Mouse (Mus musculus): ENCODE measurements around the gene Spred3. TPM values are rescaled to one million over a fixed set of nuclear protein-coding genes. Genes with fewer than 3 reads are reported as not detected.

Spred3 gene
- polyA plus RNA-seq (2014; fragmentation: Illumina TruSeq; extraction: RNeasy Lipid Tissue Mini Kit (QIAGEN cat#74804); ENCODE audit: low read depth, low replicate concordance), result 0.66 TPM

DNA sequence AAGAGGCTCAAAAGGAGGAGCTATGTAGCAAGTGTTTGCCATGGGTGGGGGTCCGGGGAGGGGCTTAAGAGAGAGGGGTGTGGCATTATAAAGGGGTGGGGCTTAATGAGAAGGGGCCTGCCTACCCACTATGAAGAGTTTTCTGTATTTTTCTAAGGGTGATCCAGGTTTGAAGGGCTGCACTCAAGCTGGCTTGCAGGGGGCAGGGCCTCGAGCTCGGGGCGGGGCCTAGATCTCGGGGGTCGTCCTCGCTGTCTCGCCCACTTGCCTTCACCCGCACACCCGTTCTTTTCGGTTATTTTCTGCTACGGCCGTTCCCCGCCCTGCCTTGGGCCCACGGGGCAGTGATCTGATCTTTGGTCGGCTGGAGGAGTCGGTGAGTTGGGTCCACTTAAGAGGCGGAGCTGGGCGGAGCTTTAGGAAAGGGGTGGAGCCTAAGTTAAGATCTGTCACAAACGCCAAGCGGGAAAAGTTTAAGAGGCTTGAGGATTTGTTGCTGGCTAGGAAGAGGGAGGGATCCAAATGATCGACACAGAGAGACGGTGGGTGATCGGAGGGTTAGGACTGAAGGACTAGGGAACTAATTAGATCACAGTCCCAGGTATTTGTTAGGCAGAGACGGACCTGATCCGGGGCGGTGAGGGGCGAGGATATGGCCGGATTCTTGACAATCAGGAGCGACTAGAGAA lies at the start of gene Spred3, which contains the start of gene Ggn:
TSS of gene Spred3 (minus strand) at position 346 of the 689 bp plus-strand sequence.
TSS of gene Ggn (plus strand) at position 145 of the 689 bp plus-strand sequence.

DNA sequence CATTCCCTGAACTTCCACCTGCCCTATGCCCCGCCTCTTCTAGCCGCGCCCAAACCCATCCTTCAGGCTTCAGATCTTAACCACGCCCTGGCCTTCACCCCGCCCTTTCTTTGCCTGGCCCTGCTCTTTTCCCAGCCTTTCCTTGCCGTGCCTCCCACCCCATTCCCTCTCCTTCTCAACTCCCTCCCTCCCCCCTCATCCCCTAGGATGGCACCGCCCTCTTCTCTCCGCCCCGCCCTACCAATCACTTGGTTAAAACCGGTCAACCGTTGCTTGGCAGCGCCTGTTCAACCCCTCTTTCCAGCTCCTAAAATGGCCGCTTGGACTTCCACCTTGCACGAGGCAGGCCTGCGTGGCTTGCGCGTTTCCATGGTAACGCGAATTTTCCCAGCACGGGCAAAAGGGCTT lies 43.5 kb upstream of the Spred3 start, which contains the start of gene Catsperg1:
TSS of gene Catsperg1 (minus strand) at position 361 of the 408 bp plus-strand sequence.

DNA sequence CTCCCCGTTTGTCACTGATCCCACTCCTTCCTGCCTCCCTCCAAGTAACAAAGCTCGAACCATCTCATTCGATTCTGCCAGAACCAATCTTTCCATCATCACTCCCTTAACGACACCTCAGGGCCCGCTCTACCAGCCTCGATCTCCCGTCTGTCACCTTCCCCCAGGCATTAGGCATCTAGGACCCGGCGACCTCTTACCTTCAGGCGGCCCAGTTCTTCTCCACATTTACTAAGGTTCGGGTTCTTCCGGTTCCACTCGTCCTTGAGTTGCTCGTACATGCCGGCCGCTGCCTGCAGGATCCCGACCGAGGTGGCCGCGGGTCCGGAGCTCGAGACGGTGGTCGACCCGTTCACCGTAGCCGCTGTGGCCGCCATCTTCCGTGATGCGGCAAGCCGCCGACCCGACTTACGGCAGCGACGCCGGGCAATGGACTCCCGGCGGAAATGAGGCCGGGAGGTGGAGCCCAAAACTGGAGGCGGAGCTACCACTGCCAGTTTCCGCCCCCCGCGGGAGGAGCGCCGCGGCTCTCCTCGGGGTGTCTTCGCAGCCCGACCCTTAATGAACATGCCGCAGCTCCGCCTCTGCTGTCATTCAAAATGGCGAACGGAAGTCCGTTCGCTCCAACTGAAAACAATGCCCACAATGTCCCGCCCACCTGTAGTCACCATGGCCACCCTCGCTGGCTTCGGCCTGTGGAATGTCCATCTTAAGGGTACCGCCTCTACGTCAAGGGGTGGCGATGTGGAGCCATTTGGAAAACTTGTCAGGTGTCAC lies 10.1 kb upstream of the Spred3 start, which contains the start of gene Psmd8:
TSS of gene Psmd8 (minus strand) at position 625 of the 777 bp plus-strand sequence.

DNA sequence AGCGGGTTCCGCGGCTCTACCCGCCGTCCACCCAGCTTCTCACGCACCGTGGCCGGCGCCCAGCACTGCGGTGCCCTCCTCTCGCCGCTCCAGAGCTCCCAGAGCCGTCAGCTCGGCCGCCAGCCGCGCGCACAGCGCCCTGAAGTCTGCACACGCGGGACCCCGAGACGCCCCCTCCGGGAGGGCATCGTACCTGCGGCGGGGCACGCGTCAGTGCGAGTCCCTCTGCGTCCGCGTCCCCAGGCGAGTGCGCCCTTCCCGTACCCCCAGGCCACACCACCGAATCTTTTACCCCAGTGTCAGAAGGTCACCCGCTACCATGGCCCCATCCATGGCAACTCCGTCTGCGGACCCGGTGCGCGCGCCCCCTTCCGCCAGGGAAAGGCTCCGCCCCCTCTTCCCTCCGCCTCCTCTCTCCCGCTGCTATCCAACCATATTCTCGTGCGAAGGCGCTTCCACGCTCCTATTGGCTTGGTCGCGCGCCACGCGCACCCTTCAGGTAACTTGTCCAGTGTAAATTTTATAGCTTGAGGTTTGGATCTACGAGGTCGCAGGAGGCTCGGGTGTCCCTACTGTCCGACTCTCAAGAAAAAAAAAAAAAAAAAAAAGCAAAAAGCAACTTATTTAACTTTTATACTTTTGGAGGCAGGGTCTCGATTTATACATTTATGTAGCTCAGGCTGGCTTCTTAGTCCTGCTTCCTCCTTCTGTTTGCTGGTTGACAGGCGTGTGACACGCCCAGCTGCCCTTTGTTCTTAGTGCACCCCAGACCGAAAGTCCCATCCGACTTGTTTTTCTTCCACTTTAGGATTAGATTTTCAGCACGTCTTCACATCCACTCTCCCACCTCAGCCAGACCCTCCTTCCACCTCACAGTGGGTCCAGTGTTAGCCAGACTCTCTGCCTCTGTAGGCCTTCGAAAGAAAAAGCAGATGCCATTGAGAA lies 14.1 kb downstream of the Spred3 start, which contains the start of gene Fam98c:
TSS of gene Fam98c (minus strand) at position 397 of the 945 bp plus-strand sequence.

DNA sequence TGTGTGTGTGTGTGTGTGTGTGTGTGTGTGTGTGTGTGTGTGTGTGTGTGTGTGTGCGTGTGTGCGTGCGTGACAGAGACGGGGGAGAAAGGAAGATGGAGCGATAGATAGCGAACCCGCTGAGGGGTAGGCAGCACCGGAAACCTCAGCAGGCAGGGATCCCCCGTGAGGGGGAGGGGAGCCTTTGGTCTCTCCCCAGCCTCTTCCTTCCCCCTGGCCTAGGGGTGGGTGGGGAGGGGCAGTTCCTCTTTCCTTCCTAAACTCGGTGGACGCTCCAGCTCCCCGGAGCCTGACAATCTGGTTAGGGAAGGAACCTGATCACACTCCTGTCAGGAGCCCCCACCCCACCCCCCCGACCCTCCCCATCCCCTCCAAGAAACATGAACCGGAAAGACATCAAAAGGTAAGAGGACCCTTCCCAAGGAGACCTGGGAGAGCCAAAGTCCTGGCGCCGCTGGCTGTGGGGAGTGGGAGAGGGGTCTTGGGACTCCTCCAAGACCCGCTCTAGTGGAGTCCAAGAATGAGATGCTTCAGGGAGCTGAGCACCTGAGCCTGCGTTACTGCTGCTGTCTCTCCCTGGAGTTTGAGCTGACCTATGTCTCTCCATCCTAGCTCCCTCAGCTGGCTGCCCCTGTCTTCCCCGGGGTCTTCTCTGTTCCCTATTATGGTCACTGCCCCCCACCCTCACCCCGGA lies 35.4 kb downstream of the Spred3 start, which contains the start of gene Rasgrp4:
TSS of gene Rasgrp4 (plus strand) at position 159 of the 694 bp plus-strand sequence.

DNA sequence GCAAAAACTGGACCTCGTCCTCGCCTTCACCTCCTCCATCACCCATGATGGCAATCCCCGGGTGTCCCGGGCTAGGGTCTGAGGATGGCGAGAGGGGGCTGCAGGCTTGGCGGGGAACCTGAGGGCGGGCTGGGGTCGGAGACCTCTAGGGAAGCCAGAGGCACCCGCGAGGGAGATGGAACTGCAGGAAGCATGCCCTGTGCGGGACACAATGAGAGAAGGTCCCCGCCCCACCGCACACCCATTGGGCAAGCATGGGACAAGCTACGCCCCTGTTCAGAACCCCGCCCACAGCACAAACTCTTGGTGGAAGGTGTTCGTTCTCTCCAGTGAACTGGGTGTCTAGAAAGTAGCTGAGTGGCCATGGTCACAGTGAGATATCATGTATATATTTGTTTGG lies 45.2 kb downstream of the Spred3 start, which contains the start of gene Ryr1:
TSS of gene Ryr1 (minus strand) at position 210 of the 400 bp plus-strand sequence.

Other genes starting within 250 kb of the Spred3 start
- gene Actn4, start 208.1 kb downstream of the Spred3 start, polyA plus RNA-seq (2014; fragmentation: Illumina TruSeq; extraction: RNeasy Lipid Tissue Mini Kit (QIAGEN cat#74804); ENCODE audit: low read depth, low replicate concordance), result 18.6 TPM
- 9.8 TPM for gene Eif3k, start 188.5 kb downstream of the Spred3 start, polyA plus RNA-seq (2014; fragmentation: Illumina TruSeq; extraction: RNeasy Lipid Tissue Mini Kit (QIAGEN cat#74804); ENCODE audit: low read depth, low replicate concordance)
- gene Map4k1, start 188.4 kb downstream of the Spred3 start, polyA plus RNA-seq (2014; fragmentation: Illumina TruSeq; extraction: RNeasy Lipid Tissue Mini Kit (QIAGEN cat#74804); ENCODE audit: low read depth, low replicate concordance), result not detected
- not detected for gene Ryr1, start 45.2 kb downstream of the Spred3 start, polyA plus RNA-seq (2014; fragmentation: Illumina TruSeq; extraction: RNeasy Lipid Tissue Mini Kit (QIAGEN cat#74804); ENCODE audit: low read depth, low replicate concordance)
- 0.11 TPM for gene Rasgrp4, start 35.6 kb downstream of the Spred3 start, polyA plus RNA-seq (2014; fragmentation: Illumina TruSeq; extraction: RNeasy Lipid Tissue Mini Kit (QIAGEN cat#74804); ENCODE audit: low read depth, low replicate concordance)
- 2.1 TPM for gene Fam98c, start 14.2 kb downstream of the Spred3 start, polyA plus RNA-seq (2014; fragmentation: Illumina TruSeq; extraction: RNeasy Lipid Tissue Mini Kit (QIAGEN cat#74804); ENCODE audit: low read depth, low replicate concordance)
- gene Ggn, start 201 bp downstream of the Spred3 start, polyA plus RNA-seq (2014; fragmentation: Illumina TruSeq; extraction: RNeasy Lipid Tissue Mini Kit (QIAGEN cat#74804); ENCODE audit: low read depth, low replicate concordance), result not detected
- gene Psmd8, start 10.3 kb upstream of the Spred3 start, polyA plus RNA-seq (2014; fragmentation: Illumina TruSeq; extraction: RNeasy Lipid Tissue Mini Kit (QIAGEN cat#74804); ENCODE audit: low read depth, low replicate concordance), result 69.6 TPM
- not detected for gene Catsperg1, start 43.6 kb upstream of the Spred3 start, polyA plus RNA-seq (2014; fragmentation: Illumina TruSeq; extraction: RNeasy Lipid Tissue Mini Kit (QIAGEN cat#74804); ENCODE audit: low read depth, low replicate concordance)
- 1.7 TPM for gene Kcnk6, start 62.1 kb upstream of the Spred3 start, polyA plus RNA-seq (2014; fragmentation: Illumina TruSeq; extraction: RNeasy Lipid Tissue Mini Kit (QIAGEN cat#74804); ENCODE audit: low read depth, low replicate concordance)
- 1.0 TPM for gene Yif1b, start 67.9 kb upstream of the Spred3 start, polyA plus RNA-seq (2014; fragmentation: Illumina TruSeq; extraction: RNeasy Lipid Tissue Mini Kit (QIAGEN cat#74804); ENCODE audit: low read depth, low replicate concordance)
- 4.4 TPM for gene 2200002D01Rik, start 78.1 kb upstream of the Spred3 start, polyA plus RNA-seq (2014; fragmentation: Illumina TruSeq; extraction: RNeasy Lipid Tissue Mini Kit (QIAGEN cat#74804); ENCODE audit: low read depth, low replicate concordance)
- gene Spint2, start 111.5 kb upstream of the Spred3 start, polyA plus RNA-seq (2014; fragmentation: Illumina TruSeq; extraction: RNeasy Lipid Tissue Mini Kit (QIAGEN cat#74804); ENCODE audit: low read depth, low replicate concordance), result 13.1 TPM
- gene Ppp1r14a, start 118.9 kb upstream of the Spred3 start, polyA plus RNA-seq (2014; fragmentation: Illumina TruSeq; extraction: RNeasy Lipid Tissue Mini Kit (QIAGEN cat#74804); ENCODE audit: low read depth, low replicate concordance), result not detected
- gene Dpf1, start 133.5 kb upstream of the Spred3 start, polyA plus RNA-seq (2014; fragmentation: Illumina TruSeq; extraction: RNeasy Lipid Tissue Mini Kit (QIAGEN cat#74804); ENCODE audit: low read depth, low replicate concordance), result not detected

Measured in liver, adult 10 weeks (tissue).